Mouse (Mus musculus) hindbrain, postnatal 0 days (tissue): ENCODE measurements around the gene Sdccag8. TPM values are rescaled to one million over a fixed set of nuclear protein-coding genes. Genes with fewer than 3 reads are reported as not detected.

Experiments
- ATAC-seq: fragments of 200-750 bp; cut with Nextera tagmentation; 2 replicates; pipeline ENCODE4 v1.8.0; 2017; ENCODE audit warnings: mild to moderate bottlenecking, moderate TSS enrichment, moderate library complexity
- DNase-seq: peaks from one replicate; pipeline ENCODE4 v3.0.0-alpha.2; 2015; ENCODE audit warnings: low spot score
- H3K27ac ChIP-seq: fragments of 300-500 bp; sonication (generic); 2 replicates; pipeline ENCODE4 v1.5.1; 2014; ENCODE audit warnings: mild to moderate bottlenecking
- H3K27me3 ChIP-seq: fragments of 300-500 bp; sonication (generic); 2 replicates; pipeline ENCODE4 v1.6.1; 2014; ENCODE audit warnings: low read length, mixed read lengths; ENCODE audit not compliant: insufficient read depth
- H3K36me3 ChIP-seq: fragments of 300-500 bp; sonication (generic); 2 replicates; pipeline ENCODE4 v1.6.1; 2014; ENCODE audit warnings: low read length, mixed read lengths; ENCODE audit not compliant: insufficient read depth
- H3K4me1 ChIP-seq: fragments of 300-500 bp; sonication (generic); 2 replicates; pipeline ENCODE4 v1.6.1; 2014; ENCODE audit warnings: antibody characterized with exemption, low read length, mixed read lengths; ENCODE audit not compliant: insufficient read depth
- H3K4me2 ChIP-seq: fragments of 300-500 bp; sonication (generic); 2 replicates; pipeline ENCODE4 v1.6.1; 2014; ENCODE audit warnings: low read depth, mild to moderate bottlenecking, low read length, moderate library complexity, mixed read lengths
- H3K4me3 ChIP-seq: fragments of 300-500 bp; sonication (generic); 2 replicates; pipeline ENCODE4 v1.5.1; 2014; ENCODE audit warnings: low read length
- H3K9ac ChIP-seq: fragments of 300-500 bp; sonication (generic); replicated peaks from 2 replicates; pipeline ENCODE4 v1.6.1; 2014; ENCODE audit warnings: mild to moderate bottlenecking, low read length, moderate library complexity, mixed read lengths
- H3K9me3 ChIP-seq: fragments of 300-500 bp; sonication (generic); 2 replicates; pipeline ENCODE4 v1.6.1; 2016; ENCODE audit warnings: low read length, mixed read lengths
- CTCF ChIP-seq: IDR thresholded peaks from 2 replicates; pipeline ENCODE4 v1.5.1; 2016; ENCODE audit warnings: antibody characterized with exemption, control low read depth, low read depth
- WGBS: fragments of 180-500 bp; shearing (Covaris S2); extraction: QIAGEN DNeasy Blood & Tissue Kit; methylation state at CpG from one replicate; pipeline ENCODE4 v1.1.7; 2014; 5-methylcytosine and 5-hydroxymethylcytosine counted together
- polyA plus RNA-seq: library from polyadenylated mRNA; unstranded; fragments of >200 nt; fragmentation: Nextera tagmentation; extraction: Ambion mirVana; gene quantifications from 2 replicates; pipeline ENCODE4 v1.2.1, GENCODE M21; 2015
- total RNA-seq: library from RNA; depleted of rRNA; stranded (reverse); fragments of >200 nt; gene quantifications from 2 replicates; pipeline ENCODE4 v1.2.3, GENCODE M21; 2014

Sdccag8 gene
- total and polyA plus RNA-seq, 2 experiments from 2014 or later = 10.1 to 23.1 TPM

GRCm38 (mm10) chr1:177031196-177031595, 216.7 kb downstream of the Sdccag8 start:
- Histone ChIP-seq H3K27me3 (no peaks in the 10 kb centered on the region), H3K27ac (no peak overlapping the region), H3K4me1 (no peaks in the 10 kb centered on the region), H3K36me3 (0 out of 2 replicates have a peak, but pooled peaks cover 4% of the 10 kb centered on the region), H3K9me3 (no peaks in the 10 kb centered on the region), H3K4me3 (no peak overlapping the region), H3K9ac (no peak overlapping the region), H3K4me2 (no peak overlapping the region)
- ATAC-seq = no peak
- DNase-seq = no peak
- WGBS = 97% methylated on average over 1 of the region's 1 CpGs
- TF ChIP-seq CTCF = no peak

DNA sequence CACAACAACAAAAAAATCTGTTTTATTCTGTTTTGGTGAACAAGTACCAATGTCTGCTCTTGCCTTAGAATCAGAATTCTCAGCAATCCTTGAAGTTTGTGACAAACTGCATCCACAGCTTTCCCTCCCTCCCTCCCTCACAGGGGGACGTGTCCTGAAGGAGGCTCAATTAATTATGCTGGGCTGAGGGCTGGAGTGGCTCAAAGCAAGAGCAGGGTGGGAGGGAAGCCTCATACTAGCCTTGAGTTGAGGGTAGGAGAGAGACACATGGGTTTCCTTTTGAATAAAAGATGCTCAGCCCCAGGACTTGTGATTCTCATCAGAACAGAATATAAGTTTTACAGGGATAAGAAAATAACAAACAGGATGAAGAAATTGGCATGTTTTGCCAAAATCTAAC, 217.8 kb downstream of the Sdccag8 start:
- DNase-seq (no peak), ATAC-seq (no peak)
- Histone ChIP-seq H3K9me3 (no peaks in the 10 kb centered on the region), H3K9ac (no peak overlapping the region), H3K4me3 (no peak overlapping the region), H3K4me1 (no peaks in the 10 kb centered on the region), H3K36me3 (0 out of 2 replicates have a peak, but pooled peaks cover 4% of the 10 kb centered on the region), H3K27me3 (no peaks in the 10 kb centered on the region), H3K27ac (no peak overlapping the region), H3K4me2 (no peak overlapping the region)
- WGBS = 24% methylated on average over 1 of the region's 1 CpGs
- TF ChIP-seq CTCF = no peak

DNA sequence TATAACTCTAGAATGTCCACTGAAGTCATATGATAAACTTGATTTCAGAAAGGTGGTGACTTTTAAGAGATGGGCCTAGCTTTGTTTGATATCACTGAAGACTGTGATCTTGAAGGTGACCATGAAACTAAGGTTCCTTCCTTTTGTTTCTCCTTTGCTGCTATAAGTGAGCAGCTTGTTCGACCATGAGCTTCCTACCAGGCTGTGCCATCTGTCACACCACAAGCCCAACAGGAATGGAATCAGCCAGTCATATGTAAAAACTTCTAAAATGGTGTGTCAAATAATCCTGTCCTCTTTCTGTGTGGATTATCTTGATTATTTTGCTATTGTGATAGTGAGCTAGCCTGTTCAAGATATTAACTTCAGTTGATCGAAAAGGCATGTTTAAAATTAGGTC, 221.0 kb downstream of the Sdccag8 start:
- H3K27me3 ChIP-seq = no peaks in the 10 kb centered on the region
- ATAC-seq = 0 out of 2 replicates have a peak, but pooled peaks have one; percentile 51
- H3K4me1 ChIP-seq = no peaks in the 10 kb centered on the region
- DNase-seq = peak; percentile 55
- H3K27ac ChIP-seq = no peak overlapping the region
- no peak for TF ChIP-seq CTCF
- H3K4me3 ChIP-seq = no peak overlapping the region
- H3K4me2 ChIP-seq = no peak overlapping the region
- no peaks in the 10 kb centered on the region for H3K9me3 ChIP-seq
- WGBS = 72% methylated on average over 2 of the region's 2 CpGs
- H3K9ac ChIP-seq = no peak overlapping the region
- H3K36me3 ChIP-seq = 0 out of 2 replicates have a peak, but pooled peaks cover 4% of the 10 kb centered on the region

- H3K36me3 ChIP-seq = no peaks in the 10 kb centered on the region
- no peak overlapping the region for H3K9ac ChIP-seq
- H3K27ac ChIP-seq = no peak overlapping the region
- H3K4me3 ChIP-seq = no peak overlapping the region
- peak; percentile 41 for TF ChIP-seq CTCF
- DNase-seq (peak; percentile 23), ATAC-seq (no peak)
- no peaks in the 10 kb centered on the region for H3K4me1 ChIP-seq
- H3K27me3 ChIP-seq = no peaks in the 10 kb centered on the region
- H3K9me3 ChIP-seq = no peaks in the 10 kb centered on the region
- 23% methylated on average over 2 of the region's 2 CpGs for WGBS
- H3K4me2 ChIP-seq = no peak overlapping the region
Measured at GRCm38 (mm10) chr1:177038383-177038782, 223.9 kb downstream of the Sdccag8 start.

GRCm38 (mm10) chr1:177039093-177039674, 224.7 kb downstream of the Sdccag8 start:
- DNase-seq = peak; percentile 29
- no peak for ATAC-seq
- H3K36me3 ChIP-seq = no peaks in the 10 kb centered on the region
- no peaks in the 10 kb centered on the region for H3K4me1 ChIP-seq
- no peak overlapping the region for H3K4me3 ChIP-seq
- WGBS = 70% methylated on average over 6 of the region's 6 CpGs
- H3K27ac ChIP-seq = no peak overlapping the region
- no peak for TF ChIP-seq CTCF
- no peak overlapping the region for H3K9ac ChIP-seq
- H3K4me2 ChIP-seq = no peak overlapping the region
- H3K27me3 ChIP-seq = no peaks in the 10 kb centered on the region
- no peaks in the 10 kb centered on the region for H3K9me3 ChIP-seq

- WGBS = 24% methylated on average over 4 of the region's 4 CpGs
- ATAC-seq (no peak), DNase-seq (no peak)
- TF ChIP-seq CTCF = no peak
- Histone ChIP-seq H3K27me3 (no peaks in the 10 kb centered on the region), H3K36me3 (no peaks in the 10 kb centered on the region), H3K9ac (no peak overlapping the region), H3K4me1 (no peaks in the 10 kb centered on the region), H3K27ac (no peak overlapping the region), H3K9me3 (no peaks in the 10 kb centered on the region), H3K4me2 (no peak overlapping the region), H3K4me3 (no peak overlapping the region)
Measured at GRCm38 (mm10) chr1:177040058-177040457, 225.6 kb downstream of the Sdccag8 start.

GRCm38 (mm10) chr1:177045885-177046284, 231.4 kb downstream of the Sdccag8 start:
- DNase-seq (no peak), ATAC-seq (no peak)
- Histone ChIP-seq H3K9me3 (no peaks in the 10 kb centered on the region), H3K4me3 (no peak overlapping the region), H3K4me1 (no peaks in the 10 kb centered on the region), H3K4me2 (no peak overlapping the region), H3K27ac (no peak overlapping the region), H3K9ac (no peak overlapping the region), H3K27me3 (no peaks in the 10 kb centered on the region), H3K36me3 (no peaks in the 10 kb centered on the region)
- no peak for TF ChIP-seq CTCF
